Mouse (Mus musculus) heart, postnatal 25 days (tissue): ENCODE measurements at regions not wholly inside any gene's neighbourhood (a gene's known extent, or its start where the extent isn't known, plus 50 kb on each side); places are given as distances from the start of the nearest gene placed in this dataset.
"Not testable (repeated sequence)": the region's sequence is repeated elsewhere in the genome, so short reads cannot be mapped to it uniquely, and the experiment has no call there.

Source experiments
- DNase-seq: peaks from one replicate; pipeline ENCODE4 v3.0.0; 2022; ENCODE audit warnings: low spot score
- intact Hi-C: fragments of 180-260 bp; cut with DNase I; formaldehyde crosslinking; loops from one replicate; pipeline ENCODE4 v1.15.1; 2025

DNA sequence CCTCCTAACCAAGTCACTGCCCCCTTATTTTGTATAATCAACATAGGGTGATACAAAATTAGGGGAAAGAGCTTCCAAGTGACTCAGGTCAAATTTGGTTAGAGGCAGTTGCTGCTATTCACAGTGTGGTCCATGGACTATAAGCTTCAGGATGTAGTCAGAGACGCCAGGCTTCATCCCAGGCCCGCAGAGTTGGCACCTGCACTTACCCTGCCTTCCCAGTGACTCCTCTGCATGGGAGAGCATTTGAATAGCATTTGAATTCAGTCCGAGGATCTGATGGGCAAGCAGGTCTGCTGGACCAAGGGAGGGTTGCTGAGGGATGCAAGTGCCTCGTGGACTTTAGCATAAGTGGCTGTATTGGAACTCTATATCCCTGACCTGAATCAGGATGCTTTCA is 181.8 kb downstream of the 1810013L24Rik start:
- intact Hi-C loops, result no loop called here

DNA sequence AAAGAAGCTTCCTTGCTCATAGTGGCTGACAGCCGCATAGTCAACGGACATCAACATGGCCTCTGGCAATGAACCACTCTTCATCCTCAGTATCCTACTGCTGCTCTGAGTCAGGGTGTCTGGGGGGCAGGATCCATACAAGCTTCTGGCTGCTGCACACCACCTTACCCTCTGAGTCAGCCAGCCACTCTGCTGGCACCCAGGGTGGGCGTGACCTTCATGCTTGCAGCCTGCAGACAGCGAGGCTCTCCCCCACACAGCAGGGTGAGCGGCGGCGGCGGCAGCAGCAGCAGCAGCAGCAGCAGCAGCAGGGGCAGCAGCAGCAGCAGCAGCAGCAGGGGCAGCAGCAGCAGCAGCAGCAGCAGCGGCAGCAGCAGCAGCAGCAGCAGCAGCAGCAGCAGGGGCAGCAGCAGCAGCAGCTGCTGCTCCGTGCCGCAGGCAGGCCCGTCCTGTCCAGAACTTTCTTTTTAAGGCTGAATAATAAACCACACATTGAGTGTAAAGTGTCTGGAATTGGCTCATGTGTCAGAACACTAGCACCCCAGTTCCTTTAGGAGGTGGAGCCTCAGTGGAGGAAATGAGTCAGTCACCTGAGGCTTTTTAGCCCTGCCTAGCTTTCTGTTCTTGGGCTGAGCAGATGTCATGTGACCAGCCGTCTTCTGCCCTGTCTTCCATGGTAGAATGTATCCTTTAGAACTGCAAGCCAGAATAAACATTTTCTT is 186.3 kb downstream of the 1810013L24Rik start:
- intact Hi-C loops, result no loop called here
- DNase-seq, result no peak

More for the DNA sequence above, 181.8 kb downstream of the 1810013L24Rik start:
- no peak for DNase-seq

GRCm38 (mm10) chr16:9016762-9017086 is 186.8 kb downstream of the 1810013L24Rik start:
- intact Hi-C loops, result no loop called here
- no peak for DNase-seq

DNA sequence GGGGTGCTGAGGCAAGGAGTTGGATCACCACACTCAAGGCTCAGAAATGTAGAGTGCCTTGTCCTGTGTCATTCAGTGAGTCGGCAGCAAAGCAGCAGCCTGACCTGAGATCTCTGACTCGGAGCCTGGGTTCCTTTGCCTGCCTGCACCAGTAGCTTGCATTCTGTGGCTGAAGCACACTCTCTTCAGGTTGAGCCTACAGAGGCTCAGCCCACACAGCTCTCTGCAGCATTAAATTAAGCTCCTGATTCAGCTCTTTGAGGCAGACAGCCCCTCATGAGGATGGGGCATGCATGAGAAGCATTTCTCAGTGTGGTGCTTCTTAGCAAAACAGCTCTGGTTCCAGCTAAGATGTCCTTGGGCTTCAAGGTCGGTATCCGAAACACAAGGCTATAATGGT is 200.8 kb downstream of the 1810013L24Rik start:
- intact Hi-C loops, result no loop called here
- no peak for DNase-seq

- intact Hi-C loops, result no loop called here
- DNase-seq, result no peak
These were observed 213.4 kb downstream of the 1810013L24Rik start for GRCm38 (mm10) chr16:9043271-9043670.

DNA sequence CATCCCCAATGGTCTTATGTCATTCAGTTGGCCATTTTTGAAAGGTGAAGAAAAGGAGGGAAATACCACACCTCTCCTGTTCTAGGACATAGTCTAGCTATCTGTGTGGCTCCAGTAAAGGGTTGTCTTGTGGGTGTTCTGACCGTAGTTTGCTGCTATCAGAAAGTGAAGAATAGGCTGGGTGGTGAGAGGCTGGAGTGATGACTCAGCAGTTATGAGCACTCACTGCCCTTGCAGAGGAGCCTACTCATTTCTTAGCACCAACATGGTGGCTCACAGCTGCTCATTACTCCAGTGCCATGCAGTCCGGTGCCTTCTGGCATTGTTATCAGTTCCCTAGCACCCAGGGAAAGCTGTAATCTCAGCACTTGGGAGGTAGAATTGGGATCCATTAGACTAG is 217.0 kb downstream of the 1810013L24Rik start:
- intact Hi-C loops, result no loop called here
- no peak for DNase-seq

DNA sequence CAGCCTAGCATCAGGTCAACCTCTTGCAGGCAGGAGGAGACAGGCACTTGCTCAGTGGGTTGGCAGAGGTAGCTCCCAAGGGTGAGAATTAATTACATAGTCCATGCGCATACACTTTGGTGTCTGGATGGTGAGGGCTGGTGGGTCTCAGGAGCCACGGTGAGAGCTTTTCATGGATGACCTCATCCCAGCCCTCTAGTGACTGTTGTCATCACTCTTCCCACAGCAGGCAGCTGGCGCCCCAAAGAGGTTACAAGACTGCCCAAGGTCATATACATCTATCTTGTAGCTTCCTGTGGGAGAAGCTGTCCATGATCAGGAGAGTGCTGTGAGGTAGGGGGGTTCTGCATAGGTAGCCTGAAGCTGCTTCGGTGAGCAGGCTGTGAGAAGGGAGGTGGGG is 224.5 kb downstream of the 1810013L24Rik start:
- no peak for DNase-seq

DNA sequence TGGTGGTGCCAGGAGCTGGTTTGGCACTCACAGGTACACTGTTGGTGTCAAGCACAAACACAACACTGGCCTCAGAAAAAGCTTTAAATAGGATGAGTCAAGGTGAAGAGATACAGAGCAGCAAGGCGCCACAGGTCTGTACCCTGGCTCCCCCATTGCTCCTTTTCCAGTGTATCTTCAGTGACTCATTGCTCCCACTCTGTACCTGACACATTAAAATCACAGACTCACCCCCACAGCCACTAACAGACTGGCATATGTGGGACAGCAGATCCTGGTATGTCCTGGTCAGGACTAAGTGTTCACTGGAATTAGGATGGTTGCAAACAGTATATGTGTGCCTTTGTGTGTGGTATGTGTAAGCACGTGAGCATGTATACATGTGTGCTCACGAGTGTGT is 226.5 kb downstream of the 1810013L24Rik start:
- no peak for DNase-seq
- intact Hi-C loops, result no loop called here

More for the DNA sequence above, 224.5 kb downstream of the 1810013L24Rik start:
- intact Hi-C loops, result no loop called here

DNA sequence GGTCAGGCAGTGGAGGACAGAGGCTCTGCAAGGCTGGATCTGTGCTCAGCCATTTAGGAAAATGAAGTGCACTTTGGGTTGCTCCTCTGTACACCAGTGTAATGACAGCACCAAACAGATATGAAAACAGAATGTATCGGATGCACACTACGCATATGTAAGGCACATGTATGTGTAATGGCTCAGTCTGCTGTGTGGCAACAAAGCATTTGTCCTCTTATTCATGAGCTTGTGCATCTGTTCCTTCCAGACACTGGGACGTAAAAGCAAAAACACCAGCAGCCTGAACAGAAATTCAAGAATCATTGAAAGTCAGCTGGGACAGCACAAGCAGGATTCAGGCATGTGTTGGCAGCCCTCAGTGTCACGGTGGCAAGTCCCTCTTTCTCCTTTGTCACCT is 241.6 kb downstream of the 1810013L24Rik start:
- DNase-seq, result no peak
- intact Hi-C loops, result no loop called here

DNA sequence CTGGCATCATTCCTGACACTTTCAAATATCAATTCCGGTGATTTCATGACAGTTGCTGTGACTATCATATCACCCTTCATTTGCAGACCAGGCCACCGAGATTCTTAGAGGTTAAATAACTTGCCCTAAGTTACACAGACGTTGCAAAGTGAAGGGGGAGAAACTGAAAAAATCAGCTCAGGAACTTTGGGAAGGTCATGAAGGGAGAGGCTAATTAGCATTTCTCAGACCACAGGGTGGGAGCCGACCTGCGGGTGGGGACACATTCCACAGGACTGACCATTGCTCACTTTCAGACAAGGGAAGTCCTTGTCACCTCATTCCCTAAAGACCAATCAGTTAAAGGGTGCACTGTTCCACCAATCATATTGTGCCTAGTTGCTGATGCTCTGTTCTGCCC is 242.1 kb downstream of the 1810013L24Rik start:
- DNase-seq, intact Hi-C loops: not testable (repeated sequence)

GRCm38 (mm10) chr16:9074295-9074694 is 244.4 kb downstream of the 1810013L24Rik start:
- intact Hi-C loops, result no loop called here
- no peak for DNase-seq

- no peak for DNase-seq
- intact Hi-C loops, result no loop called here
These were observed 247.6 kb downstream of the 1810013L24Rik start for GRCm38 (mm10) chr16:9077451-9077850.

DNA sequence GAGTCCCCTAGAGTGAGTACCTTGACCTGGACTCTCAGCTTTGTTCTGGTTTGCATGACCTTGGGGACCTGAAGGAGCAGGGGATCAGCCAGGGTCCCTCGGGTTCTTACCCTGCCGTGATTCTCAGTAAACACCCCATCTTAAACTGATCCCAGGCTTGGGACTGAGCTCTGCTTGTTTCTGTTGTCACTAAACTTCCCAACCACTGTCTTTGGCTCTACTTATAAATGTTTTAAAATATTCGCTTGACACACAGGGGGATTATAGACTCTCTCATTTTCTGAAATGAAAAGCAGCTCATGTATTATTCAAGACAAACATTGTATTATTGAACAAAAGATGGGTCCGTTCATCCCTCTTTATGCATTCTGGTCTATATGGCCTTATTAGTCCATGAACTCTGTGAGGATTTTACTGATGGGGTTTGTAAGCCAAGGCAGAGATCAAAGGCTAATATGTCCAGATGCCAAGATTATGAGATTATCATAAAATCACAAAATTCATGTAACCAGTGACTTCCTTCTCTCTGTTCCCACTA is 248.6 kb downstream of the 1810013L24Rik start:
- no peak for DNase-seq
- intact Hi-C loops, result no loop called here

DNA sequence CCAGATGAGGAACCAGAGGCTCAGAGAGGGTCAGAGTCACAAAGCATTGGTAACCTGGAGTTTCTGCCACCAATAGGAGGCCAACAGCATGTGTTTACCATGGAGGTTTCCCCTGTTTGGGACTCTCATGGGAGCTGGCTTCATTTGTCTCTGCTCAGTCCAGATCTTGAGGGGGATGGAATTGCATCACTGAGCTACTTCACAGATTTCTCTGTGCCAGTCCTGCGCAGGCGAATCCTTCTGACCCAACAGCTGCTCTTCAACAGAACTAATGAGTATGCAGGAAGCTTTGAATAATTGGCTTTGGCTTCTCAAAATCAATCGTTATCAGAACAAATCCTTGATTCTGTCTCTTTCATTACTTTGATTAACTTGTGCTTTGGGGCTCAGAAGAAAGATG is 253.1 kb downstream of the 1810013L24Rik start:
- DNase-seq, result no peak
- intact Hi-C loops, result no loop called here

GRCm38 (mm10) chr16:9083740-9084139 is 253.8 kb downstream of the 1810013L24Rik start:
- no peak for DNase-seq
- intact Hi-C loops, result no loop called here

DNA sequence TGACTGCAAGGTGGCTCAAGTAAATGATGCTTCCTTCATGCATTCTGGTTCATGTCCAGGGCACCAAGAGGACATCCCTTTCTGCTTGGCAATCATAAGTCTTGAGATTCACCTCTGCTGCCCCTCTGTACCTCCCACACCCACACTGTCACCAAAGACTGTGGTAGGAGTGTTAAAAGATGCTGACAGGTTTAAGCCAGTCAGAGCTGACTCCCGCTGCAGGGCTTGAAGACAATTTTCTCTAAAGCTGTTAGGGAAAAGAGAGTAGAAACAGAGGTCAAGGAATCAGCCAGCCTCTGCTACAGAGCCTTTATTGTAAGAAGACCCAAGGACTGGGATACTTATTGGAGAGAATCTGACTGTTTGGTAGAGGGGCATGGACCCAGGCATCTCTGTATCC is 254.7 kb downstream of the 1810013L24Rik start:
- no peak for DNase-seq
- intact Hi-C loops, result no loop called here

DNA sequence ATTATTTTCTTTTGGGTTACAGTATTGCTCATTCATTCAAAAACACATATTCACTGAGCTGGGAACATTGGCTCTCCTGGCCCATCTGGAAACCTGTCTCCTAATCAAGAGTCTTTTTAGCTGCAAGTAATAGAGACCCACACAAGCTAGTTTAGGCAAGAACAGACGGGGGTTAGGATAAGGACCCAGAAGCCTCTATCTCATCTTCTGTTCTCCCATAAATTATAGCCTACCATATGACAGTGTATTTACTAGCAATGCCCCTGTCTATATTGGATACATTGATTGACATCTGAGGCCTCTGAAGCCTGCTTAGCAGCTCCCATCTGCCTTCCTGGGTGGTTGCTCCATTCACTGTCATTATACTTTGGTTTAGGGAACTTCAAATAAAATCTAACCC is 255.2 kb downstream of the 1810013L24Rik start:
- DNase-seq, result no peak

DNA sequence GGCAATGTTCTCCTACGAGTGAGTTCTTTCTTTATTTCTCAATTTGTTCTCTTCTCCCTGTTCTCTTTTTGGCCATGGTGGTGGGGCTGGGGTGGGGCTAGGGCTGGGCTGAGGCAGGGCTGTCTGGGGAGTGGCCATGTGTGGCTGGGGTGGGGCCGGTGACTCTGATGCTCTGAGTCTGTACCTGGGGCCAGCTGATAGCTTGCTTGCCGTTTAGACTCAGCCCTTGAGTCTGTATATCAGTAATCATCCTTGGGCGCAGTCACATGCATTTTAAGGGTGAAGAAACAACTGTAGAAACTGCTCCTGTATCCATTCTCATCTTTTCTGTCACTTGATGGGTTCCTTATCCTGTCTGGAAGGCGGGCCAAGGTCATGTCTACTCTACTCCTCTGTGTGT is 256.1 kb downstream of the 1810013L24Rik start:
- no peak for DNase-seq
- intact Hi-C loops, result no loop called here

More for the DNA sequence above, 255.2 kb downstream of the 1810013L24Rik start:
- intact Hi-C loops, result no loop called here

DNA sequence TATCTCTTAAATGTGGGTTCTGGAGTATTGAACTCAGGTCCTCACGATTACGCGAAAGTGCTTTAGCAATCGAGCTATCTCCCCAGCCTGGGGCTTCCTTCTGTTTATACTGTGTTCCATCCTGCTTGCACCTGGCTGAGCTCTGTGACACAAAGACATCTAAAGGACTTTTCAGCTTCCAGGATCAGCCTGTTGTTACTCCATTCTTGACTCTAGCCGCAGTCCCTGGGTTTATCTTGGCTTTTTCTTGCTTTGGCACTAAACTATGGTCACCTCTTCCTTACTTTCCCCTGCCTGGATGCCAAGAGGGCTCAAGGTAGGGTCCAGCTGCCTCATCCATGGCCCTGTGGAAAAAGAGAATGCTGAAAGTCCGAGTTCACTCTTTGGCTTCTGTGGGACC is 261.9 kb downstream of the 1810013L24Rik start:
- intact Hi-C loops, result no loop called here
- no peak for DNase-seq

- DNase-seq, result peak; percentile 8
These were observed 262.4 kb downstream of the 1810013L24Rik start for GRCm38 (mm10) chr16:9092191-9092848.

GRCm38 (mm10) chr16:9093593-9093992 is 263.7 kb downstream of the 1810013L24Rik start:
- DNase-seq, result no peak
- intact Hi-C loops, result no loop called here

More at GRCm38 (mm10) chr16:9092191-9092848, 262.4 kb downstream of the 1810013L24Rik start:
- intact Hi-C loops, result no loop called here
